Mouse (Mus musculus): ENCODE results near the gene Sh3gl1.
"Not testable (repeated sequence)": the region's sequence is repeated elsewhere in the genome, so short reads cannot be mapped to it uniquely, and the experiment has no call there.

Sh3gl1 gene

DNA sequence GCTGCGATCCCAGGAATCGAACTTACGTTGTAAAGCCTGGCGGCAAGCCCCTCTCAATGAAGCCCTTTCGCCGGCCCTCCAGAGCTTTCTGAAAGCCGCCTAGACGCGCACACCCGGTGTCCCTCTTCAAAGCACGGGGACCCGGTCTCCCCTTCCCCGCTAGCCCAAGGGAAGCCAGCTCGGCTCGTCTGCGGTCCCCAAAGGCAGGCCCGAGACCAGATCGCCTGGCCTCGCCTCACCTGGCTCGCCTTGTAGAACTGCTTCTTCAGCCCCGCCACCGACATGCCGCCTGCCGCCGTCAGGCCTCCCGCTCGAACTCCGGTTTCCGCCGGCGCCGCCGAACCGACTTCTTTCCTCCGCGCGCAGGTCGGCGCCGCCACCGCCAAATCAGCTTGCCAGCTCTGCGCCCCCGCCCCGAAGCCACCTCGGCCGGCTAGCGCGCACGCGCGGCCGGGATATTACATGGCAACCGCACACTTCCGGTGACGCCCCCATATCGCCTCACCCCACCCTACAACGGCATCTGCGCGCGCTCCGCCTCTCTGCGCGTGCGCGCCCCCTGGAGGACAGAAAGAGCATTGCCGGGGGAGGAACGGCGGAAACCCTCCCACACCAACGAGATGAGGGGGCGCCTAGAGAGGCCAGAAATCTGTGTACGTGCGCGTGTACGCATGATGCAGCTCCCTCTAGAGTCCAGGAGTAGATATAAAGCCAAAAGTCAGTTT, at the start of gene Sh3gl1:
TSS of gene Sh3gl1 (minus strand) at position 460 of the 725 bp plus-strand sequence.
- DNase-seq (ENCODE audit: low spot score in 2 of 2), result peak; percentile 99 to 100

DNA sequence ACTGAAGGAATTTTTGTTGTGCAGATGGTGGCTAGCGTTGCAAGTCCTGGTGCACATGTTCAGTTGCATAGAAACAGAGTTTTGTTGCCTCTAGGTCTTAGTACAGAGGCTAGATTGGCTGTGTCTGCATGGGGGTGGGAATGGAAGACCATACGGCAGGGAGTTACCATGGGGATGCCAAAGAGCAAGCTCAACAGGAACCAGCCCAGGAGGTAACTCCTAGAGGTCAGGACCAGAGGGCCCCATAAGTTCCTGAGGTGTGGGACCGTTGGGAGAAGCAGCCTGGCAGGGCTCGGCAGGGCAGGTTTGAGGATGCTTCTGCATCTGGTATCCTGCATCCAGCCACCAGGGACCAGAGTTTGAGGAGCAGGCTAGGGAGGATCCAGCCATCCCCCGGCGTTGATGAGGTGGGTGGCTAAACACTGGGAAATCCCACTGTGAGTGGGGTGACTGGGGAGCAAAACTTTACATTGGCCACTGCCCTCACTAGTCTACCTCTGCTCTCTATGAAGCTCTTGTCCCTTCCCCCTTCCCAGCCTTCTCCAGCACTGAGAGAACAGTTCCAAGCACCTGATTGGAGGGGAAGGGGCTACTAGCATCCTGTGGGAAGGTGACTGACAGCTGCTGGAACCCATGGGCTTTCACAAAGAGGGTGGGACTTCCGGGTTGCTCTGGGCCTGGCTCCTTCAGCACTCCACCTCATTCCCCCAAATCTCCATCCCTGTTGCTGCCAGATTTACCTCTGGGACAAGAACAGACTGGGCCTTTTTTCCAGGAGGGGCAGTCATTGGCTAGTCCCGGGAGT, 44.5 kb upstream of the Sh3gl1 start:
- DNase-seq (ENCODE audit: low spot score in 2 of 2), result peak; percentile 83 to 92

DNA sequence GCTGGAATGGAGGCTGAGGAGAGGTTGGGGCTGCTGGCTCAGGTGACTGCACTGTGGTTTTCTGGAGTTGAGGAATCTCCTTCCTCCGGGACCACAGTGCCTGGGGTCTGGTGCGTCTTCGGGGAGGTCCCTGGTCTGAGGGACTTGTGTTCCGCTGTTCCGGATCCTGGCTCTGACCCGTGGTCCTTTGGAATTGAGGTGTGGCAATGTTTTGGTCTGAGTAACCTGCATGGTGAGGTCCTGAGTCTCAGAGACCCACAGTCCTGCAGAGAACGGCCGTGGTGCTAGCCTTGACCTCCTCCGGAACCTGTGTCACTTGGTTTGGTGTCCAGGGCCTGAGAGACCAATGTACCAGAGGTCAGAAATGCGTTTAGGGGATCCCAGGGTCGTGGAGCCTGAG, 43.5 kb upstream of the Sh3gl1 start:
- peak; percentile 49 to 64 for DNase-seq (ENCODE audit: low spot score in 2 of 2)

DNA sequence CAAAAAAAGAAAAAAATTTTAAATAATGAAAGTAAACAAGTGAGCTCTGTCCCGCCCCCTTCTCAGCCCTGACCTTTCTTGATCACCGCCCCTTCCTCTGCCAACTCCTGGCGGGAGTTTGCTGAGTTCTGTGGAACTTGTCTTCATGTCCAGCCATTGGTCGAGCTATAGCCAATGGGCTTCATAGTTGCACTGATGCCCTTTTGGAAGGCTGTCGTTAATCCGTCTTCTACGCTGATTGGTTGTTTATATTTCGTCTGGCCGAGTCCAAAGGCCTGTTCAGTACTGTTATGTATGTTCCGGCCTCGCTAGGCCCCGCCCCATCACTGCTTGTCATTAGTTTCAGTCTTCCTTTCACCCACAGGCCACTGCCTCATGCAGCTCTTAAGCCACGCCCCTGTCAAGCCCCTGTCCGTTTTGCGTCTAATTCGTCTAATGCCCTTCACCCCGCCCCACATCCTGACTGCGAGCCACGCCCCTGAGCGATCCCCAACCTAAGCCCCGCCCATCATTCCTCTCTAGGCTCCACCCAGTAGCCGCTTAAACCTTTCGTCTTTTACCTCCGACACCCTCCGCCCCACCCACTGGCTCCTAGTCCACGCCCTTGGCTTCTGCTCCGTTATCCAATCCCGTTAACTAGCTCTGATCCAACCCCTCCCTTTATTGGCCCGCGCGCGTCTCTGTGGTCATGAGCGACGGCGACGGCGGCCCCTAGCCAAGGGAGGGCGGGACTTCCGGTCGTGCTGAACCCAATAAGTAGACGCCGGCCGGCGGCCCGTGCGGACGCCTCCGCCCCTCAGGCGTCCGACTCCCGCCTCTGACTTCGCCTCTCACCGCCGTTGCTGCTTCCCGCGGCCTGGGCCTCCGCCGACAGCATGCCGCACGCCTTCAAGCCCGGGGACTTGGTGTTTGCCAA, 42.7 kb upstream of the Sh3gl1 start, which contains the start of gene Hdgfl2:
TSS of gene Hdgfl2 (plus strand) at position 755 of the 916 bp plus-strand sequence.
- peak; percentile 100 for DNase-seq (ENCODE audit: low spot score in 2 of 2)

DNA sequence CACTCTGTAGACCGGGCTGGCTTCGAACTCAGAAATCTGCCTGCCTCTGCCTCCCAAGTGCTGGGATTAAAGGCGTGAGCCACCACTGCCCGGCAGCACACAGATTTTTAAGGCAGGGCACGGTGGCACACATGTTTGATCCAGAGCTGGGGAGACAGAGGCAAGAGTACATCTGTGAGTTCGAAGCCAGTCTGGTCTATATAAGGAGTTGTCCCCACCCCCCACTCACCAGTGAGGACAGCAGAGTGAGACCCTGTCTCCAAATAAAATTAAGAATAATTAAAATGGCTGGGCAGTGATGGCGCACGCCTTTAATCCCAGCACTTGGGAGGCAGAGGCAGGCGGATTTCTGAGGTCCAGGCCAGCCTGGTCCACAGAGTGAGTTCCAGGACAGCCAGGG, 41.9 kb upstream of the Sh3gl1 start:
- peak in 1 of 2 experiments; percentile 54 for DNase-seq (ENCODE audit: low spot score in 2 of 2)

DNA sequence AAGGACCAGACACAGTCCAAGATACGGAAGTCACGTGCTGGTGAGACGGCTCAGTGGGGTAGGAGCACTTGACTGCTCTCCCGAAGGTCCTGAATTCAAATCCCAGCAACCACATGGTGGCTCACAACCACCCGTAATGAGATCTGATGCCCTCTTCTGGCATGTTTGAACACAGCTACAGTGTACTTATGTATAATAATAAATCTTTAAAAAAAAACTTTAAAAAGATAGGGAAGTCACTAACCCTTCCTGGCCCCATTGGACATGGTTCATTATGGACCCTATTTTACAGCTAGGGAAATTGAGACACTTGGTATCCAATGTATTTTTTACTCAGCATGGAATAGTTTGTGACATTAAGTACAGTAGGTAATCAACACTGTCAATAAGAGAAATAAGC, 41.1 kb upstream of the Sh3gl1 start:
- no peak for DNase-seq (ENCODE audit: low spot score in 2 of 2)

DNA sequence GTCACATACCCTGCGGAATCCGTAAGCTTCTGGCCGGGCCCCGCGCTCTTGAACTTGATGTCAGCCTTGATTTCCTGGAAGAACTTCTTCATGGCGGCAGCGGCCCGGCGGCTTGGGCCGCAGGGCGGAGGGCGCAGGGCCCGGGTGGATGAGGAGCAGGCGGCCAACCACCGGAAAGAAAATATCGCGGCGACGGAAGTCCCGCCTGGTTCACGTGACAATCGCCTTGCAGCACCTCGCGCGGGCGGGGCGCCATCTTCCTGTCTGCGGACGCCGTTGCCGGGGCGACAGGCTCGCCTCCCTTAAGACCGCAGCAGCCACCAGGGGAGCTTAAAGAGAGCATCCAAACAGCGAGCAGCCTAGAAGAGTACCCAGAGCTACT, 38.4 kb upstream of the Sh3gl1 start, which contains the start of gene Ubxn6:
TSS of gene Ubxn6 (minus strand) at position 202 of the 382 bp plus-strand sequence.
- DNase-seq (ENCODE audit: low spot score in 2 of 2), result peak; percentile 99

DNA sequence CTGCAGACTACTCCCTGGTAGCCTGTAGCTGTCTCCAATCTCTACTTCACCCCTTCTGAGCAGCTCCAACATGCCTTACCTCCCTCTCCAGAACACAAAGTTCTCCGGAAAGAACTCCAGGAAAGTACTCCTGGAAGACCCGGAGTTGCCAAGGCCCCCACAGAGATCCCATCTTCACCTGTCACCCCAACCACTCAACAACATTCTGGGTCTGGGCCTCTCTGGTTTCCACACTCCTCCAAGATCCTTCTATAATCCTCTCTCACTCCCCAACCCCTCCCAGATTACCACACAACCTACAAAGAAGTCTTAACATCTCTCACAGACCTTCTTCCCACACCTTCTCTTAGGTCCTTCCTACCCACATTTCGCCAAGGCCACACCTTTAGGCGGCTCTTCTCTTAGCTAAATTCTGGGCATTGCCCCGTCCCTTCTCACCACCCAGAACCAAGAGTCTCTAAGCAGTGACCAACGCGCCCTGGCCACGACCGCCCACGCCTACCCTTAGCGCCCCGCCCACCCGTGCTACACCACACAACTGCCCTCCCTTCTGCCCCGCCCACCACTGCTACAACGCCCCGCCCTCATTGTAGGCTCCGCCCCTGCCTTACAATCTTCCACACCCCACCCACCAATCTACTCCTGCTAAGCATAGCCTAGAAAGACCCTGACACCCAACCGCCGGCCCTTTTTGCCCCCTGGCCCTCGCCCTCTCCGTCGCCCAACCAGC, 37.8 kb upstream of the Sh3gl1 start:
- DNase-seq (ENCODE audit: low spot score in 2 of 2), result peak; percentile 78 to 79

DNA sequence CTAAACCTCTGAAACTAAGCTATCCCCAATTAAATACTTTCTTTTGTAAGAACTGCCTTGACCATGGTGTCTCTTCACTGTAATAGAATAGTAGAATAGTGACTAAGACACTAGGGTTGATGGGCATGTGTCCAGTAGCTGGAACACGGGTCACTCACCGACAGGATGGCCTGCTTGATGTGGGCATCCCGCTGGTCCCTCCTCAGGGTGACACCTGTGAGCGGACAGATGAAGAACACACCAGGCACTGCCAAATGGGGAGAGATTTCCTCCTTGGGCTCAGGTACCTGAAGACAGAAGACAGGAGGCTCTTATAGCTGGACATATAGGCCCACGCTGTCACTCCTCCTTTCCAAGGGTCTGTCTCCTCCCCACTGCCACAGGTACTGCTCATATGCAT, 35.8 kb upstream of the Sh3gl1 start:
- DNase-seq (ENCODE audit: low spot score in 2 of 2), result no peak

DNA sequence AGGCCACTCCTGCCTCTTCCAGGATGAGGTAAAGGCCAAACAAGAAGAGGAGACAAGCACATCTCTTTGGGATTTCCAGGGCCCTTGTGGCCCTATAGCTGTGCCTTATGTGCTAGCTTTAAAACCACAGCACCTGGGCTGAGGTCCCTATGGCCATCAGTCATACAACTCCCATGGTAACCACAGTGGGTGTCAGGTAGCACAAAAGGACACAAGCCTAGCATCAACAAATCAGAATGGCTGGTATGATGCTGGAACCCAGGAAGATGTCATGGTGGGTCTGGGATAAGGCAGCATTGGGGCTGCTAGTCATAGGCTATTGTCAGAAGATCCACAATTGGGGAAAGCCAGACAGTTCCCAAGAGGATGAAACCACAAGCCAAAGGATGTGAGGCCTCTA, 34.7 kb upstream of the Sh3gl1 start:
- DNase-seq (ENCODE audit: low spot score in 2 of 2), result no peak

DNA sequence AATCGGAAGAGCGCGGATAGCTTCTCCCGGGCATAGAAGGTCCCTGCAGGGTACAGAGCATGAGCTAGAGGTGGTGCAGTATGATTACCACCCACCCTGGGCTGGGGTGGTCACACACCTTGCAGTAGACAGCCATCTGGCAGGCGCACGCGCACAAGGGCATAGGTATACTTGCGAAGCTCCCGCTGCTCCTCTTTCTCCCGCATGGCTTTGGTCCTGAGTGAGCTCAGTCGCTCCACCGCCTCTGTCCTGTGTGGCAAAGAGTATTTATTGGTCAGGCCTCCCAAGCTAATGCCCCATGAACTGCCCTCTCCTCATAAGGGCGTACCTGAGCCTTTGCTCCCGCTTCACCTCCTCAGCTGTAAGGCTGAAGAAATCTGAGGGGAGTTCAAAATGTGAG, 32.6 kb upstream of the Sh3gl1 start:
- no peak for DNase-seq (ENCODE audit: low spot score in 2 of 2)

DNA sequence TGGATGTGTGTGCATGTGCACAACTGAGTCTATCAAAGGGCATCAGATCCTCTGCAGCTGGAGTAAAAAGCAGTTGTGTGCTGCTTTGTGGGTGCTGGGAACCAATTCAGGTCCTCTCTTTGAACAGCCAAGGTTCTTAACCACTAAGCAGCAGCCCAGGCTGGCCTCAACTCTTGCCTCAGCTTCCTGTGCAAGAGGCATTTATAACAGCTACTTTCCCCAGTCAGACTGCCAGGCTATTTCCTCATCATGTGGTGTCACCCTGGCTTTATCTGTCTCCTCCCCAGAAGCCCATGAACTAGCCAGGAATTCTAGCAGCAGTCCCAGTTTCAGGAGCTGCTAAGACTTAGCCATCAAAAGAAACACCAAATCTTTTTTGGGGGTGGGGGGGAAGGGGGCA, 30.0 kb upstream of the Sh3gl1 start:
- no peak for DNase-seq (ENCODE audit: low spot score in 2 of 2)

DNA sequence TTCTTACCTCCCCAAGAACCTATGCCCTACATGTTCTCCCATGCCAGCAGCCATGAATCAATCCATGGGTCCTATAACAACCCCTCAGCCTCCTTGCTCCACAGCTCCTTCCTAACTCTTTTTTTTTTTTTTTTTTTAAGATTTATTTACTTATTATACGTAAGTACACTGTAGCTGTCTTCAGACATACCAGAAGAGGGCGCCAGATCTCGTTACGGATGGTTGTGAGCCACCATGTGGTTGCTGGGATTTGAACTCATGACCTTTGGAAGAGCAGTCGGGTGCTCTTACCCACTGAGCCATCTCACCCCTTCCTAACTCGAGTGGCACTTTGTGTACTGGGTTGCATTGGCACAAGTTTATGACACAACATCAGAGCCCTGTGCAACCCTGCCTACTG, 29.3 kb upstream of the Sh3gl1 start:
- not testable (repeated sequence) for DNase-seq (ENCODE audit: low spot score in 2 of 2)

DNA sequence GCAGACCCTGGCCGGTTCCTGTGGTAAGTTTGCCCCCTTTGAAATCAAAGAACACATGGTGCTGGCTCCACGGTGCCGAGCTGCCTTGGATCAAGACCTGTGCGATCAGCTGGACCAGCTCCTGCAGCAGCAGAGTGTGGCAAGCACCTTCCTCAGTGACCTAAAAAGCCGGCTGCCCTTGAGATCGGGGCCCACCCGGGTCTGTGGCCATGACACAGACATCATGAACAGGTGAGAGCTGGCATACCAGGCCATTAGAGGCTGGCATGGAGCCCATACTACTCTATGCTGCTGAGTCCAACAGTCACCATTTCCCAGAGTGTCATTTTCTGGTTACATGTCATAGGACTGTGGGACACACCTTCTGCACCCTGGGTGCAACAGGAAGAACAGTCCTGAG, 25.6 kb upstream of the Sh3gl1 start:
- no peak for DNase-seq (ENCODE audit: low spot score in 2 of 2)

DNA sequence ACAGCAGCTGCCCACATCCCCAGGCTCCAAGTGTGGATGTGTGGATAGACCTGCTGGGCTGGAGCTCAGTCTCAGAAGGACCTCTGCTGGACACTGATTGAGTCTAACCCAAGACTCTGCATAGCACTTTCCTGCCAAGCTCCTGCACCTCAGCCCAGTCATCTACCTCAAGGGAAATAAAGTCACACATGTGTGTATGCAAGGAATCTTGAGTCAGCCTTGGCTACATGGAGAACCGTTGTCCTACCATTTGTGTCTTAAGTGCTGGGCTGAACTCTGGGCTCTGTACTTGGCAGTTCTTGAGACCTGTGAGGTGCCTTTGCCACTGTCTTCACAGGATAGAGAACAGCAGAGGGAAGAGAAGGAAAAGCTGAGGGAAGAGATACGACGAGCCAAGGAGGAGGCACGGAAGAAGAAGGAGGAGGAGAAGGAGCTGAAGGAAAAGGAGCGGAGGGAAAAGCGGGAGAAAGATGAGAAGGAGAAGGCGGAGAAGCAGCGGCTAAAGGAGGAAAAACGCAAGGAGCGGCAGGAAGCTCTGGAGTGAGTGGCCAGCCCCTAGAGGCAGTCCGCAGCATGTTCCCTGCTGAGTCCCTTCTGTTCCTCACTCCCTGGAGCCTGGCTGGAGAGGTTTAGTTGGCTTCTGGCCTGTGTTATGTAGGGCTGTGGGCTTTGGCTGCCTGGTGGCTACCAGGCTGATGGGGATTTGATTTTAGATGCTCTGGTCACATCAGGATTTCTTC, 21.1 kb upstream of the Sh3gl1 start:
- DNase-seq (ENCODE audit: low spot score in 2 of 2), result no peak

DNA sequence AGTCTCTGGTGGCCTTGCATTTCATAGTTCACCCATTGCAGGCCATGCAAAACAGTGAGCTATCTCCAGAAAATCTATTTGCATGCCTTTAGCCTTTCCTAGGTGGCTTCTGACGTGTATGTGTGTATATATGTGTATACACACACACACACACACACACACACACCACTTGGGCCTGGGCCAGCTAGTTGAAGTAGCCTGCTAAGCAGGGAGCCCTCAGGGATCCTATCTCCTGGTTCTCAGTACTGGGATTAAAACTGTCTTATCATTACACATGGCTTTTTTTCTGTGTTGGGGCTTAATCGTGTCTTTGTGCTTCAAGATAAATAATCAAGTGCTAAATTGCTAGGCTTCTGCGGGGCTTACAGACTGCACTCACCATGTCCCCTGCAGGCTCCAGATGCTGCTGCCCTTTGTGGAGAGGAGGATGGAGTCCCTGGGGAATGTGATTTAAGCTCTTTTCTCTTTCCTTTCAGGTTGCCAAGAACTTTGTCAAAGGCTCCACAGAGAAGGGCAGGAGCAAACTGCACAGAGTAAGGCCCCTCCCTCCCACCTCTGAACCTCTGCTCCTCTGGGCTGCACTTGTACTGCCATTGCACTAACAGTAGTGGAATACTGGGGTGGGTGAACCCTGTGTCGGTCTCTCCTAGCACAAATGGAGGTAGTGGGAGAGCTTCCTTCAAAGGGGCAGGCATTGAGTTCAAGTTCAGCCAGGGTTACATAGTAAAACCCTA, 19.7 kb upstream of the Sh3gl1 start:
- DNase-seq (ENCODE audit: low spot score in 2 of 2), result no peak

DNA sequence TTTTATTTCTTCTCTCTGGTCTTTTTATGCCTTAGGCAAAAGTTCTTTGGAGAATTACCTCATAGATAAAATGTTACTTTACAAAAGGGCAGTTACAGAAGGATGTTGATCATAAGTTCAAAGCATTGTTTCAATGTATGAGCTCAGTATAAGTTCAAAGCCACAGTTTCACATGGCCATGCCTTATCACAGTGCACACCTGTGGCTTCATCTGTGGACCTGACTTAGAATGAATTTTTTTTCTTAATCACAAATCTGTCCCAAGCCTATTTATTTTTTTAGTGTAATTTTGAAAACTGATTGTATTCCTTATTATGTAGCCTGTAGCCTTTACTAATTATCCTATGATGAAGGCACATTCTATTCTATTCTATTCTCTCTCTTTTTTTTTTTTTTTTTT, 18.5 kb upstream of the Sh3gl1 start:
- DNase-seq (ENCODE audit: low spot score in 2 of 2), result no peak

DNA sequence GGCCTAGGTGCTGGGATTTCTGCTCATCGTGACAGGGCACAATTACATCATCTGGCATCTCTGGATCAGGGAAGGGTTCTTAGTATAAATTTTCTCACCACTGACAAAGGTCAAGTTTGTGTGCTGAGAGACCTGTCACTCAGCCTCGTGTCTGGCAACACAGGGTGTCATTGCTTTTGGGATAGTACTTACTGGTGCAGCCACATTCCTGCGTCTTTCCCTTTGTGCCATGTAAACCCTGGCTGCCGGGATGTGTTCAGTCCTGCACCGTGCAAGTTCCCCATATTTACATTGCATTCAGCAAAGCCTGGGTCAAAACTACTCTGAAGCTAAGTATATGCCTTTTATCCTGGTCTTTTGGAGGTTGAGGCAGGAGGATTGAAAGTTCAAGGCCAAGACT, 14.9 kb upstream of the Sh3gl1 start:
- DNase-seq (ENCODE audit: low spot score in 2 of 2), result no peak

DNA sequence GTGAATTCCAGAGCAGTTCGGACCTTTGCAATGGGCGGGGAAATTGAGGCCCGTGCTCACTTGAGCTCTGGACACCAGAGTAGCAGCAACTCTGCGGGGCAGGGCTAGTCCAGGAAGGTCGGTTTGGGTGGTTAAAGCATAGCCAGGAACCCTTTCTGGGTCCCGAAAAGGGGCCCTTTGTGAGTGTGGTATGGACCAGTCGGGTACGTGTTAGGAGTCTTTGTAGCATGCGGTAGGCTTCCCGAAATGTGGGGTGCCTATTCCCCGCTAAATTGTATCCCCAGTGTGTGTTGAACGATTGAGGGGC, 4.4 kb upstream of the Sh3gl1 start:
- DNase-seq (ENCODE audit: low spot score in 2 of 2), result no peak

Measured in right cerebral cortex, postnatal 10 days (tissue).